Mouse (Mus musculus): ENCODE measurements around the gene Hspa4. TPM values are rescaled to one million over a fixed set of nuclear protein-coding genes. Genes with fewer than 3 reads are reported as not detected.
A peak's percentile ranks its signal among the peaks of the same experiment; 100 is the strongest.
"Not testable (repeated sequence)": the region's sequence is repeated elsewhere in the genome, so short reads cannot be mapped to it uniquely, and the experiment has no call there.

Gene Hspa4
- total RNA-seq (2021) = 100 to 1,000 TPM; 182 to 194 TPM

DNA sequence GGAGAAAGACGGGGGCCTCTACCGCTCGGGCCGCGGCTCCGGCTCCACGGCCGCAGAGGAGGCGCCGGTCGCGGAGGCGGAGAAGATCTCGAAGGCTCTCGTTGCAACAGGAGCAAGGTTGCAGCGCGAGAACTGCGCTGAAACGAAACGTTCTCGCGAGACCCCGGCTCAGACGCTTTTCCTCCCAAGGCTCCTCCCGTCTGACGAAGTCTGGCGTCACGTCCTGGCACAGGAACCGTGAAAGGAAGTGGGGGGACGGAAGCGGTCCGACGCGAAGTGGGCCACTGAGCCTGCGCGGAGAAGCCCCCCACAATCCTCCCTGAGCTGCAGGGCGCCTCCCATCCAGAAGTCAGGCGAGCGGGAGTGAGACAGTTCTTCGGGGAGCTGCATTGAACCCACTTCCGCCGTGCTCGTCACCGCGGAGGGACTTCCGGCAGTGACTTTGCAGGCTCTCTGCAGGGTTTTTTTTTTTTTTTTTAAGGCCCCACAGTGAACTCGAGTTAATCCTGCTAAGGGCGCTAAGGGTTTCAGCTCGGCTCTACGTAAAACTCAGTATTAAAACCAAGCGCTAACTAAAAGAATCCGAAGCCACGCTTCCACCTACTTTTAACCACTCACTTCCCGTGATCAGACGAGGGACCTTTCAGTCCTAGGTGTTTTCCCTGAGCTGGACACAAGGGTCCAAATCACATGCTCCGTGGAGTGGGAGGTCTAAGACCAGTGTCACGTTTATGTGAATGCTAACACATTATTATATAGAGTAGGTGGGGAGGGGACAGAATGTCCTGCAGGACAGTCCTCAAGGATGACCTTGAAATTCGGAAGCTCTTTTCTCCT is at the start of gene Hspa4:
TSS of gene Hspa4 (minus strand) at position 128 of the 837 bp plus-strand sequence.
- DNase-seq = peak; percentile 99

DNA sequence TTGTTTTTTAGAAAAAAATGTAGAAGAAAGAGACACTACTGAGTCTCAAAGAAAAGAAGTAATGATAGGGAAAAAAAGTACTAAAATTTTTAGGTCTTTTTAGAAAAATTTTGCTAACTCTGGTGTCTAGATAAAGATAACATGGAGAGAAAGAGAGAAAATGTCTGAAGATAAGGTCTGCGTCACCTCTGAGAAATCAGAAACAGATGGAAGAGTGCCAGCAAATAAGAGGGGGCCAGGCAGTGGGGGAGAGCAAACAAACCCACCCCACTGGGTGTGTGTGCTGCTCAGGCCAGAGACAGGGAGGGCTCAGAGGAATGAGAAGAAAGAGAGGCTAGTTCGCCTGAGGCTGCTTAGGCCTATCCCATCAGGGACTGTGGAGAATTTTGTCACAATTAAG is 45.5 kb upstream of the Hspa4 start:
- no peak for DNase-seq

DNA sequence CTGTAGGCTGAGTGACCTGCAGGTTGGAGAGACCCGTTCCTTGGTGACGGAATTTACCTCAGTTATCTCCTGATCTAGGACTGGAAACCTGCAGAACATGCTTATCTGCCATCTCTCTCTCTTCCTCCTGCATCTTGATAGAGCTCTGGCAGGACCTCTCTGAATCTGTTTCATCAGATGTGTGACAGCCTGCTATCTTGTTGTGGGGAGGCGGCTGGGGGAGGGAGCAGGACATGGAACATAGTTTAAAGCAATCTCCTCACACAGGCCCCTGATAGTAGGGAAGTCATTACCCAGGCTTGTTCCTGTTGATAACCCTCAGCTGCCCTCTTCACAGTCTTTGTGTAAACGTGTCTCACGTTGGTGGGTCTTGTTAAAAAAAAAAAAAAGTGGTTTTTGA is 45.1 kb upstream of the Hspa4 start:
- peak; percentile 44 to 52 for DNase-seq

DNA sequence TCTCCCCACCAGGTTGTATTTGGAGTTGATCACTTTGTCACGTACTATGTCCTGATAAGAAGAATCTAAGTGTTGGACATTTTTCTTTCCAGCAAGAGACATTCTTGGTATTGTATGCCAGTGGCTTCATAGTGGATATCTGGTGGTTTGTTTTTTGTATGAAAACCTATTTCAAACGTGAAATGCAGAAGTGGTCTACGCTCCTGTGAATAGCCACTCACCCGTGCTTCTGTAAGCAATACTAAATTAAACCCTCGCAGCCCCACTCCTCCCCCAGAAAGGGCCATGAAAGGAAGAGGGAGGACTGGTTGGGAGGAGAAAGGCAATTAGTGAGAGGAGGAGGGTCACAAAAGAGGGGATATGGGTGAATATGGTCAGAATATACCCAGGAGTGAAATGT is 42.5 kb upstream of the Hspa4 start:
- DNase-seq = no peak

DNA sequence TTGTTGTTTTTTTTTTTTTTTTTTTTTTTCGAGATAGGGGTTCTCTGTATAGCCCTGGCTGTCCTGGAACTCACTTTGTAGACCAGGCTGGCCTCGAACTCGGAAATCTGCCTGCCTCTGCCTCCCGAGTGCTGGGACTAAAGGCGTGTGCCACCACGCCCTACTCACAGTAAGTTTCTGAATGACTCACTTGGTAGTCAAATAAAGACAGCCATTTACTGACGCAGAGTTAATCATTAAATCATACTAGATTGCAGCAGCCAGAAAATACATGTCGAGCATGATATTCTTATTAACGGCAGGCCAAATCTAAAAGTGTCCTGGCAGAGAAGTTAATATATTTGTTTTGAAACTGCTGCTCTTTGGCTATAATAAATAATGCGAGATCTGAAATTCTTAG is 40.8 kb upstream of the Hspa4 start:
- not testable (repeated sequence) for DNase-seq

DNA sequence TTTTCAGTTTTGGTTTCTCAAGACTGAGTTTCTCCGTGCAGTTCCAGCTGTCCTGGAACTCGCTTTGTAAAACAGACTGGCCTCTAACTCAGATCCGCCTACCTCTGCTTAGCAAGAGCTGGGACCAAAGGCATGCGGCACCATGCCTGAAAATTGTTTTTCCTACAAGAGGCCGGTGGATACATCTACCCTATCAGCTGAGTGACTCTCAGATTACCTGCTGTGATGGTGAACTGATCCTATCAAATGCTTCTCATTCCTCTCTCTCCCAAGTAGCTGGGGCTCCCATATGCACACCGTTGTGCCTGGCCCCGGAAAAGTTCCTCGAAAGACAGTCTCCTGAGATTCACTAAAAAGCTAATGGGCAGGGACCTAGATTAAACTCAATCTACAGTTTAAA is 37.4 kb upstream of the Hspa4 start:
- DNase-seq = no peak

DNA sequence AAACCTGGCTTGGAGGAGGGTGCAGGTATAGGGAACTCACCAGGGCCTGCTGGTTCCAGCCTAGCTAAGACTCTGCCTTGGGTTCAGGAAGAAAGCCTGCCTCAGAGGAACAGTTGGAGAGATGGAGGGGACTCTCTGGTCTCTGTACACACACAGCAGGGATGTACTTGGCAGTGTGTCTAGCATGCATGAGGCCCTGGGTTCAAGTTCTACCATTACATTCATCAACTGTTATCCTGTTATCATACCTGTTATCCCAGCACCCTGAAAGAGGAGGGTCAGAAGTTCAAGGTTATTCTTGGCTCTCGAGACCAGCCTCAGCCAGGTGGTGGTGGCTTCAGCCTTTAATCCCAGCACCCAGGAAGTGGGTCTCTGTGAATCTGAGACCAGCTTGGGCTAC is 36.7 kb upstream of the Hspa4 start:
- no peak for DNase-seq

DNA sequence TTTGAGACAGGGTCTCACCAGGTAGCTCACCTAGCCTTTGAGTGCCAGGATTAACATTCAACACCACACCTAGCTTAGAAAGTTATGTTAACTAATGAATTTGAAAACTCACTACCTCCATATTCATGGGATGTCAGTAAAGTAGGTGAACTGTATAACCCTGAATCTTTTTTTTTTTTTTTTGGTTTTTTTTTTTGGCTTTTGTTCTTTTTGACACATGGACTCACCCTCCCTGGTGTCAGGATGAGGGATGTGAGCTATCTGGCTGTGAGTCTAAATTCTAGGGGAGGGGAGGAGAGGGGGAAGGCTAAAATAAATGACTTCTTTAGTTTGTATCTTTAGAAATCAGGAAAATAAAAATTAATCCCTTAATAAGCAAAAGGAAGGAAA is 35.9 kb upstream of the Hspa4 start:
- no peak for DNase-seq

DNA sequence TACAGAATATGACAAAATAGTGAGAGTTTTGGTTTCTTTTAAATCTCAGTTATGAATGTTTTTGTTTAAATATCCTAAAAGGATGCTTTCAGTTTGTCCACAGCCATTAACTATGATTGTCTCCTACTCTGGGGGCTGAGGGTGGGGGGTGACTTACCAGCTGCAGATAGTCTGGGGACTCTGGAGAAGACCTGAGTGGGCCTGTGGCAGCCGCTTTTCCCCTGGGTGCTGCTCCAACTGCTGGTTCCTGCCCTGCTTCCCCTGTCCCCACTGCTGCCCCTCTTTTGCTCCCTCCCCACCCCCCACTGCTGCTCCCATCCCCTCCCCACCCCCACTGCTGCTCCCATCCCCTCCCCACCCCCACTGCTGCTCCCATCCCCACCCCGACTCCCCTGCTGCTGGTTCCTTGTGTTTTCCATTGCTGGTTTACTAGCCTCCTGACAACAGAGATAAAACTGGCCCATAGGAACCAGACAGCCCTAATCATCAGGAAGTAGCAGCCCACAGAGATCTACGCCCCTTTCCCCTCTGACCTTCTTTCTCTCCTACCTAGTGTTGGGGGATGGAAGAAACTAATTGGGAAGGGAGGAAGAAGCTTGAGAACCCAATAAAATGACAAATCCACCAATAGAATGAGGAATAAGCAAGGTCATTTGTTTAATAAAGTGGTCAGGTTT is 35.4 kb upstream of the Hspa4 start:
- DNase-seq = no peak

DNA sequence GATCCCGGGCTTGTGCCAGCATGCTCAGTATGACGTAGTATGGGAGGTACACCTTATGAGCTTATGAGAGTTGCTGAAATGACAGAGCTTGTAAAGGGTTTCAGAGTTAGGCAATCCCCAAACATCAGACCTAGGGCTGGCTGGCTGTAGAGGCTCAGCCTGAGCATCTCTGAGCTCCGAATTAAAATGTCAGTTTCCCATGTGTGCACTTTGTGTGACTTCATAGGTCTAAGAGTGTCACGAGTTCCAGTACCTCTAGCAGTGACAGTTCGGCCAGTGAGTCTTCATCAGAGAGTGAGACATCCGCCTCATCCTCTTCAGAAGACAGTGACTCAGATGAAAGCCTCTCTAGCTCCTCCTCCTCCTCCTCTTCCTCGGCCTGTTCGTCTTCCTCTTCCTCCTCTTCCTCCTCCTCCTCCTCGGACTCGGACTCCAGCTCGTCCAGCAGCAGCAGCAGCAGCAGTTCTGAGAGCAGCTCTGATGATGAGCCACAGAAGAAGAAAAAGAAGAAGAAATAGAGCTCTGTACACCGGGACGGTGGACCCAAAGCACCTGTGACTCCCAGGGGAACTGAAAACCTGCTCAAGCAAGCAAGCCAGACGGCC is 31.9 kb upstream of the Hspa4 start:
- DNase-seq = no peak

DNA sequence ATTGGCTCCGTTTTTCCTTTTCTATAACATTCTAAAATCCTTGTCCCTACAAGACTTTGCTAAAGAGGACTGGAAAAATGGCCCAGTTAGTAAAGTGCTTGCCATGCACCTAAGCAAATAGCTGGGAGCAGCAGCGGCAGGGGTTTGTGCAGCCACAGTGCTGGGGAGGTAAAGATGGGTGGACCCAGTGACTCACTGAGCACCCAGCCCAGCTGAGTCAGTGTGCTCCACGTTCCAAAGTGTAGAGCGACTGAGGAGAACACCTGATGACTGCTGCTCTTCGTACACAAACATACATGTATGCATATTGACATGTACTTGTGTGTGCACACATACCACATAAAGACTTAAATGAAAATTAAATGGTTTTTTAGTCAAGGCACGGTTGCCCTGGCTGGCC is 30.9 kb upstream of the Hspa4 start:
- no peak for DNase-seq

DNA sequence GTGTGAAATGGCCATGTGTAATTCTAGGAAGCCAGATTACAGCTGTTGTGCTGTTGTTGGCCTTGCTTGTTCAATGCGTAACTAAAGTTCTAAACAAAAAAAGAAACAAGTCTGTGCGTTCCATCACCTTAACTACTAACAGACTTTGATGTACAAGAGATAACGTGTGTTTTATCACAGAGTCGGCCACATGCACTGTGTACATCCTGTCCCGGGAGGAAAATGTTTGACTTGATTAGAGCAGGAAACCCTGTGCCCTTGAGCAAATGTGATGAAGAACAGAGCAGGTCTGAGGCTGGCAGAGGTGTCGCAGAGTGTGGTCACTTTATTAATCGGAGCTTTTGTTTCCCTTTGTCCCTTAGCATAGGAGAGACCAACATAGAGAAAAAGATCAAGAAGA is 30.1 kb upstream of the Hspa4 start:
- DNase-seq = no peak

DNA sequence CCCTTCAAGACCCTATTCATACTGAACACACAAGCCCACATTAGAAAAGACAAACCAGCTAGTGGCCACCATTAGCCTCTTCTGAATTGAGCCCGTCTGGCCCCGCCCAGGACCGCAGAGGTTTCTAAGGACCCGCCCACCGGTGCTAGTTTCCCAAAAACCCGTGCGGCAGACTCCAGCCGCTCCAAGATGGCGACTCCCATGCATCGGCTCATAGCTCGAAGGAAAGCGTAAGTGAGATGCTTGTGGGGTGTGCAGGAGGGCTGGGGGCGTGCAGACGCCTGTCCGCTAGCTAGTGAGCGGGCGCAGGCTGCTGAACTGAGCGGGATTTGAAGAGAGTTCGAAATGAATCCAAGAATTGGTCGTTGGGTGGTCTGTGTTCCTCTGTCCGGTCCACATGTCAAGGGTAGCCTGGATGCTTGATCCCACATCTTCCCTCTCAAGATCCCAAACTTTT is 24.3 kb upstream of the Hspa4 start, which contains the start of gene Zcchc10:
TSS of gene Zcchc10 (plus strand) at position 168 of the 457 bp plus-strand sequence.
- DNase-seq = peak; percentile 83 to 85

DNA sequence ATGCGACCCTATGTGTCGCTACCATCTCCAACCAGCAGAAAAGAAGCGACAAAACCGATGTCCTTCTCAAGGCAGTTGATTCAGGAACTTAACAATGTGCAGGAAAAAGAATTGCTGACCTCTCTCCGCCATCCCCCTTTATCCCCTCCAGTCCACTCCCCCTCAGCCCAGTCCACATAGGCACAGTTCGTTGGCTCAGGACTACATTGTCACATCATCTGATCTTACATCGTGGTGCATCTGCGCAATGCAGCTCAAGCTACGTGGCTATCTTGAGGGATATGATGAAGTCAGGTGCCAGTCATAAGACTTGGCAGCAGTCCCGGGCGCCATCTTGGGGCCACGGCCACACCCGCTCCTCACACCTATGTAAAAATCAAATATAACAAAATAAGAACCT is 19.6 kb upstream of the Hspa4 start:
- DNase-seq = not testable (repeated sequence)

DNA sequence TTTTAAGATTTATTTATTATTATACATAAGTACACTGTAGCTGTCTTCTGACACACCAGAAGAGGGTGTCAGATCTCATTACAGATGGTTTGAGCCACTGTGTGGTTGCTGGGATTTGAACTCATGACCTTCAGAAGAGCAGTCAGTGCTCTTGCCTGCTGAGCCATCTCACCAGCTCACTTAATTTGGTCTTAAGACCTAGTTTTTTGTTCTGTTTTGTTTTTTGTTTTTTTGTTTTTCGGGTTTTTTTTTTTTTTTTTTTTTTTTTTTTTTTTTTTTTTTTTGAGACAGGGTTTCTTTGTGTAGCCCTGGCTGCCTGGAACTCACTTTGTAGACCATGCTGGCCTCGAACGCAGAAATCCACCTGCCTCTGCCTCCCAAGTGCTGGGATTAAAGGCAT is 18.3 kb upstream of the Hspa4 start:
- DNase-seq = not testable (repeated sequence)

DNA sequence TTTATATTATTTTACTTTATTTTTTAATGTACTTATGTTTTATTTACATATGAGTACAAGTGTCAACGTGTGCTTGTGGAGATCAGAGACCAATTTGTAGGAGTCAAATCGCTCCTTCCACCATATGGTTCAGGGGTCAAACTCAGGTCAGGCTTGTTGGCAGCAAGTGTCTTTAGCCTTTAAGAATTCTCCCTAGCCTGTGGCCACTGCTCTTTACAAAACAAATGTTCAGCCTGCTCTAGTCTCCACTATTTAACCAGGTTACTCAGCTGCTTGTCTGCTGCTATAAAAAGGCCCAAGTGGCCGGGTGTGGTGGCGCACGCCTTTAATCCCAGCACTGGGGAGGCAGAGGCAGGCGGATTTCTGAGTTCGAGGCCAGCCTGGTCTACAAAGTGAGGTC is 17.8 kb upstream of the Hspa4 start:
- no peak for DNase-seq

DNA sequence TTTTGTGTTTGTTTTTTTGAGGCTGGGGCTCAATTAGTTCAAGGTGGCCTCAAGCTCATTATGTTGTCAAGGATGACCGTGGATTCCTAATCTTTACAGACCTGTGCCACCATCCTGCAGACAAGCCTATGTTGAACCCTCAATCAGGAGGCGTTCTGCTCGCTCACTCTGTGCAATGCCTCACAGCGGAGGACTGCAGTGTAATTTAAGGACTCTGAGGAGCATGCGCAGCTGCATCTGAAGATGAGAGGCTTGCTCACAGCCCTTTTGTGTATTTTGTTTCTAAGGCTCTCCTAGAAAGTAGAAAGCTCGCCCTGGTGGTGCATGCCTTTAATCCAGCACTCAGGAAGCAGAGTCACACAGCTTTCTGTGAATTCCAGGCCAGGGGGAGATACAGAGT is 16.7 kb upstream of the Hspa4 start:
- DNase-seq = no peak

DNA sequence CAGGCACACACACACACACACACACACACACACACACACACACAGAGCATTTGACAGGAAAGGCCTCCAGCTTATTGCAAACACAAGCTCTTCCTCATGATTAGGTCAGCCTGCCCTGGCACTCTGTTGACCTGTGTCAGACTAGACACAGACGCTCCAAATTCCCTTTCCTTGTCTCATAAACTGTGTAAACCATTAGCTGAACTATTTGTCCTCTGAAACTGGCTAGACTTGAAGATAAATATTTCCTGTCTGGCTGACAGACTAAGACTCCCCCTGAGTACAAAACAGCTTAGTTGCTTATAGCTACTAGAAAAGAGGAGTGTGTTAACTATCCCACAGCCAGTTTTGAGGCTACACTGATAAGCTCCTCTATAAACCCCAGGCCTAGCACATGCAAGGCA is 14.5 kb upstream of the Hspa4 start:
- no peak for DNase-seq

DNA sequence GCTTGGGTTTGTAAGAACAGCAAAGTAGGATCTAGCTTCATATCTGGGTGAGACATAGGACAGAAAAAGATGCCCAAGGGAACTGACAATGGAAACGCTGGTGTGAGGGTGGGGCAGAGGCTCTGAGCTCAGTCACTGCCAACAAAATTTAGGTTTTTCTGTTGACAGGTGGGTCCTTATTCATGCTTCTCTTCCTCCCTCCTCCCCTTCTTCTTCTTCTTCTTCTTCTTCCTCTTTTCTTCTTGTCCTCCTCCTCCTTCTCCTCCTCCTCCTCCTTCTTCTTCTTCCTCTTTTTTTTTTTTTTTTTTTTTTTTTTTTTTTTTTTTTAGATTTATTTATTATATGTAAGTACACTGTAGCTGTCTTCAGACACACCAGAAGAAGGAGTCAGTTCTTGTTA is 12.6 kb upstream of the Hspa4 start:
- not testable (repeated sequence) for DNase-seq

DNA sequence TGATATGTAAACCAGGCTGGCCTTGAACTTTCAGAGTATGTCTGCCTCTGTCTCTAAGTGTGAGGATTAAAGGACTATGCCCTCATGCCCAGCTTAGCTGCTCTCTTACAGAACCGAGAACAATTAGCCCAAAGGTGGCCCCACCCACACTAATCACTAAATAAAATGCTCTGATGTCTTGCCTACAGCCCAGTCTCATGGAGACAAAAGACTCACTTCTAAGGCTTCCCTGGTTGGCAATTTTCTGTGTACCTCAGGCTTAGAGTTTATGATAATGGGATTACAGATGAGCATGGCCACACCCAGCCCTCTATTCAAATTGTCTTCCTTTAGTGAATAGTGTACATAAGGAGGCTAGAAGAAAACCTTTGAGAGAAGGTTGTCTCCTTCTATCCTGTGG is 11.1 kb upstream of the Hspa4 start:
- no peak for DNase-seq

DNA sequence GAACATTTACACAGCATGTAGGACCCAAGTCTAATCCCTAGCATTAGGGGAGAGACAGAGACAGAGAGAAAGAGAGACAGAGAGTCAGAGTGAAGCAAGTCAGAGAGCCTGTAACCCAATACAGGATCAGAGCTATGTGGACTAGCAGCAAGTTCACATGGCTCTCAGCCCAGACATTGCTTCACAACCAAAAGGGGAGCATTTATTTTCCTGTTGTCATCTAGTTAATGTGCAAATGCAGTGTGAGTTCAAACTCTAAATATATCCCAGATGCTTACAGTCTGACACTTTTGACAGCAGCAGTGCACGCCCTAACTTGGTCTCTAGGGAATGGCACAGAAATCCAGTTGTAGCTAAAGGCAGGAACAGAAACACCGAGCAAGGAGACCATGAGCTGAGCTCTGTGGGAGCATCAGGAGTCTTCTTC is 8.6 kb upstream of the Hspa4 start:
- DNase-seq = no peak

DNA sequence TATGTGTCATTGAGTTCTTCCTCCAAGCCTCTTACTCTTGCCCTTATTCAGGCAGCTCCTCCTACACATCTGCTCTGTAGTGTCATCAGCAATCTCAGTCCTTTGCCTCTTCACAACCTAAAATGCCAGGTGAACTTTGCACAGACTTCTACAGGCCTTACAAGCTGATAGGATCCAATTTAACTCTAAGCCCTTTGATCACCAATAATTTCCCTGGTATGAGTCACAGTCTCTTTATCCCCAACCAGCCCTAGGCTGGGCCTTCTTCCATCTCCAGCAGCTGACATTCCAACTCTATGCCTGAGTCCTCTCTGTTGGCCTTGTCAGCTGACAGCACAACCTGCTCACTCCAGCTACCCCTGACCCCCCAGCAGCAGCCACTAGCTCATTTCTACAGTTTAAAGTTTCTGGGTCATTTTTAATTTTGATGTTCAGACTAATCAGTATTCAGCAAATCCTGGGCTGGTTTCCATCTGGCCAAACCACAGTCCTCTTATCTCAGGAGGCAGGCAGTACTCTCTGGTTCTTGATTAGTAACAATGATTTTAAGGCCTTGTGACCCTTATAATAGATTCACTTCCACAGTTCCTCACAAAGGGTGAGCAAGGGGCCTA is 8.1 kb upstream of the Hspa4 start:
- no peak for DNase-seq

DNA sequence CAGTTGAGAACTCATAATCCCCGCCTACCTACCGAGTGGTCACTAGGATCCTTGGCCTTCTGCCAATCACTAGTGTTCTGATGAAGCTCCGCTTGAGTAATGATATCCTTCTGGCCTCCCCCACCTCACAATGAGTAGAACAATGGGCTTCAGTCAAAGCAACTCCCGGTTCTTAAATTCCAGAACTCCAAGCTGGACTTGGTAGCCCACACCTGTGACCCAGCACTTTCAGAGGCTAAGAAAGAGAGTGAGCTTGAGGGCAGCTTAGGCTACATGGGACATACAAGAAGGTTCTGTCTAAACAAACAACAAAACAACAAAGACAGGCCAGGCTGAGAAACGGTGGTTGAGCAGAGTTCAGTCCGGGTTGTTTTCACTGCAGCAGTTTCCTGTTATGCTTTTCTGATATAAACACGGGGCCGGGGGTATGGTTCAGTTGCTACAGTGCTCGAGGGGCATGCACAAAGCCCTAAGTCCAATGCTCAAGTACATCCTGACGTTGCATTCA is 7.4 kb upstream of the Hspa4 start:
- DNase-seq = no peak

Data from layer of hippocampus, postnatal 36 days (tissue).